Mouse (Mus musculus) adipose tissue, adult 10 weeks (tissue): ENCODE results near the gene Olfr1192-ps1. TPM values are rescaled to one million over a fixed set of nuclear protein-coding genes. Genes with fewer than 3 reads are reported as not detected.

Source experiments
- polyA plus RNA-seq: library from polyadenylated mRNA; stranded (reverse); fragments of 350-450 nt; fragmentation: Illumina TruSeq; extraction: RNeasy Lipid Tissue Mini Kit (QIAGEN cat#74804); gene quantifications from one replicate; pipeline ENCODE4 v1.2.3, GENCODE M21; 2014; ENCODE audit warnings: low read depth, low replicate concordance

Gene Olfr1192-ps1
- polyA plus RNA-seq: not detected

DNA sequence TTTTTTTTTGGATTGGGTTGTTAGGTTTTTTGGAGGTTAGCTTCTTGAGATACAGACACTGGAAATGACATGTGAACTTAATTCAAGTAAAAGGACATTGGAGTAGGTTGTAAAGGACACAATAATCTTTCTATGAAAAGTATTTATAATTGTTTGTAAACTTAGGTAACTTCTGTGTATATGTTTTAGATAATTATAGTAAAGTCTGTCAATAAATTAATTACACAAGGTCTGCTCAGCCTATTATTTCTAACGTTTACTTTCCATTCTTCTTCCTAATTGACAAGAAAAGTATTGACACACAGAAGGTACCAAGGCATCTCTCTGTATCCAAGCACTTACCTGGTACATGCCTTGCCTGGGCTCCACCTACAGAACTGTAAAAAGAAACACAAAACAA lies at the start of gene Olfr1192-ps1:
TSS of gene Olfr1192-ps1 (plus strand) at position 301 of the 400 bp plus-strand sequence.

DNA sequence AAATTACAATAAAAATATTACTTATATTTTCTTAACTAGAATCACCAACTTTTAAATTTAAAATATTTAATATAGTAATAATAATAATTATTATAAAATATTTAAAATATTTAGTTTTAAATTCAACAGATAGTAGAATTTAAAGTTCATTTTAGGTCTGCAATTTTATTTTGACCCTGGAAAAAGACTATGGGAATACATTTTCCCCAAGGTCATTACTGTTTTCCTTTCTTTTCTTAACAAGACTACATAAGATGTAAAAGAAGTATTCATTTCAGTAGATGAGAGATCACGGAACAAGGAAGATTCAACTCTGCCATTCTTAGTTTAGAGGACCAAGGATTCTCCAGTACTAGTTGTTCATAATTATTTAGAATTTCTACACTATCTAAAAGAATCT lies 8.1 kb upstream of the Olfr1192-ps1 start, which contains the start of gene Olfr1191-ps1:
TSS of gene Olfr1191-ps1 (plus strand) at position 301 of the 400 bp plus-strand sequence.

DNA sequence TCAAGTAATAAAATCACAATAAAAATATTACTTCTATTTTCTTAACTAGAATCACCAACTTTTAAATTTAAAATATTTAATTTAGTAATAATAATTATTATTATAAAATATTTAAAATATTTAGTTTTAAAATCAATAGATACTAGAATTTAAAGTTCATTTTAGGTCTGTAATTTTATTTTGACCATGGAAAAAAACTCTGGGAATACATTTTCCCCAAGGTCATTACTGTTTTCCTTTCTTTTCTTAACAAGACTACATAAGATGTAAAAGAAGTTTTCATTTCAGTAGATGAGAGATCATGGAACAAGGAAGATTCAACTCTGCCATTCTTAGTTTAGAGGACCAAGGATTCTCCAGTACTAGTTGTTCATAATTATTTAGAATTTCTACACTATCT lies 27.0 kb downstream of the Olfr1192-ps1 start, which contains the start of gene Olfr1193:
TSS of gene Olfr1193 (plus strand) at position 301 of the 400 bp plus-strand sequence.

DNA sequence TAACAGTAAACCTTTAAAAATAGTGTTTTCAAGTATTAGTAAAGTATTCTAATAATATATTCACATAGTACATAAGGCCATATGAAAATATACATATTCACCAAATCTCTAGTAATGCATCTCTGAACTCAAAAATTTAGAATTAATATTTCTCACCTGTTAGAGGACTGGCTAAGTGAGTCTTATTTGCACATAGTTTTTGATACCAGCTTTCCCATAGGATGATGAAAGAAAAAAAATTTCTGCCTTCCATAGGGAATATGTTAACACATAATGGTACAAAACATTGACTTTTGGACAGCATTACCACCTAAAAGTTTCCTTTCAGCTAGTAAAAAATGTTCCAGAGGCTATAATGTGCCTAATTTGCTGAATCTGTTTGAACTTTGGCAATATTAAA lies 40.8 kb downstream of the Olfr1192-ps1 start, which contains the start of gene Olfr1195:
TSS of gene Olfr1195 (minus strand) at position 101 of the 400 bp plus-strand sequence.

DNA sequence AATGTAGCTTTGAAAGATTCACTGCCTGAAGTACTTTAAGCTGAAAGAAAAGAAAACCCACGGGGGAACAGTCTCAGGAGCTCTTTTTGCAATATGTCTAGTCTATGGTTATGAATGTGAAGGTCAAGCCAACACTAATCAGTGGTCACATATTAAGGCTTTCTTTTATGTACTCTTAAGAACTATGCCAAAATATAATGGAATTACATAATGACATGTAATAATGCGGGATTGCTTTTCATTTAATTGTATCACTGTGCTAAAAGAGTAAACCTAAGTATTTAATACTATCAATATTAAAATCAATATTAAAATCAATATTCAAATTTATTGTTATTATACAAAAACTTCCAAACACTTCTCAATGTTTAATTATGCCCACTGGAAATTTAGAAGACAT lies 56.2 kb downstream of the Olfr1192-ps1 start, which contains the start of gene Olfr1196:
TSS of gene Olfr1196 (minus strand) at position 101 of the 400 bp plus-strand sequence.

Other genes starting within 250 kb of the Olfr1192-ps1 start
- gene Olfr1179, start 242.1 kb upstream of the Olfr1192-ps1 start, polyA plus RNA-seq: not detected
- not detected for gene Olfr1180, start 229.4 kb upstream of the Olfr1192-ps1 start, polyA plus RNA-seq
- not detected for gene Olfr1181, start 222.3 kb upstream of the Olfr1192-ps1 start, polyA plus RNA-seq
- not detected for gene Gm13757, start 199.4 kb upstream of the Olfr1192-ps1 start, polyA plus RNA-seq
- gene Olfr1183, start 193.6 kb upstream of the Olfr1192-ps1 start, polyA plus RNA-seq: not detected
- not detected for gene Olfr1184, start 164.9 kb upstream of the Olfr1192-ps1 start, polyA plus RNA-seq
- gene Olfr1185-ps1, start 155.2 kb upstream of the Olfr1192-ps1 start, polyA plus RNA-seq: not detected
- not detected for gene Olfr1186, start 130.0 kb upstream of the Olfr1192-ps1 start, polyA plus RNA-seq
- gene Olfr1188, start 91.6 kb upstream of the Olfr1192-ps1 start, polyA plus RNA-seq: not detected
- gene Olfr1189, start 62.1 kb upstream of the Olfr1192-ps1 start, polyA plus RNA-seq: not detected
- not detected for gene Olfr1191-ps1, start 8.0 kb upstream of the Olfr1192-ps1 start, polyA plus RNA-seq
- not detected for gene Olfr1193, start 27.1 kb downstream of the Olfr1192-ps1 start, polyA plus RNA-seq
- not detected for gene Olfr1195, start 40.7 kb downstream of the Olfr1192-ps1 start, polyA plus RNA-seq
- not detected for gene Olfr1196, start 56.1 kb downstream of the Olfr1192-ps1 start, polyA plus RNA-seq
- not detected for gene Olfr1197, start 83.9 kb downstream of the Olfr1192-ps1 start, polyA plus RNA-seq
- gene Olfr1198, start 102.9 kb downstream of the Olfr1192-ps1 start, polyA plus RNA-seq: not detected
- gene Olfr1199, start 112.0 kb downstream of the Olfr1192-ps1 start, polyA plus RNA-seq: not detected
- not detected for gene Olfr1200, start 122.0 kb downstream of the Olfr1192-ps1 start, polyA plus RNA-seq
- not detected for gene Olfr1201, start 144.5 kb downstream of the Olfr1192-ps1 start, polyA plus RNA-seq
- gene Olfr1202, start 166.0 kb downstream of the Olfr1192-ps1 start, polyA plus RNA-seq: not detected
- not detected for gene Olfr1205, start 181.2 kb downstream of the Olfr1192-ps1 start, polyA plus RNA-seq
- gene Olfr1204, start 200.8 kb downstream of the Olfr1192-ps1 start, polyA plus RNA-seq: not detected
- not detected for gene Olfr1206, start 214.7 kb downstream of the Olfr1192-ps1 start, polyA plus RNA-seq